Mouse (Mus musculus) liver, adult 2 months (tissue): Measurements from ENCODE around the gene Chchd6.

ENCODE experiments used
- CTCF ChIP-seq: fragments of 200-500 bp; IDR thresholded peaks from 2 replicates; pipeline ENCODE4 v1.5.1; 2011; ENCODE audit warnings: low read depth, low read length, control low read depth
- POLR2A ChIP-seq: fragments of 200-500 bp; IDR thresholded peaks from 2 replicates; pipeline ENCODE4 v1.6.1; 2011; ENCODE audit warnings: low read length, control low read depth; ENCODE audit not compliant: insufficient read depth; ENCODE audit errors: extremely low read depth

GRCm38 (mm10) chr6:89496916-89497315 is 98.5 kb downstream of the Chchd6 start:
- TF ChIP-seq POLR2A (no peak), CTCF (no peak)
